ENCODE assay signal across 31 mouse cellular contexts in genomic region chr1:131516588-131516987, GRCm38 (mm10). TPM values are rescaled to one million over a fixed set of nuclear protein-coding genes. Genes with fewer than 3 reads are reported as not detected.
"Had no signal": no experiment of that assay in that cellular context is flagged by ENCODE, and none has a peak within 500 bp of the region (broad histone marks: within the 10 kb centered on the region; RNA-seq: fewer than 3 reads in every experiment).

No protein-coding gene starts in this region.

- H3K27me3 ChIP-seq: heart, embryonic 12.5 days; heart, embryonic 13.5 days; heart, embryonic 15.5 days; hindbrain, embryonic 12.5 days; hindbrain, embryonic 13.5 days; hindbrain, embryonic 15.5 days; intestine, embryonic 15.5 days; kidney, embryonic 15.5 days had no signal

- DNase-seq: heart, postnatal 10 days; heart, postnatal 14 days; heart, postnatal 36 days; heart, postnatal 4 days; kidney, adult 11 months; kidney, adult 18-20 months; kidney, adult 2 months; kidney, adult 8-10 months; kidney, adult 9 months; kidney, postnatal 10 days; kidney, postnatal 14 days; kidney, postnatal 25 days; kidney, postnatal 36 days; kidney, postnatal 4 days; layer of hippocampus, adult 9-11 months; layer of hippocampus, postnatal 36 days had no signal

- H3K36me3 ChIP-seq: heart, embryonic 10.5 days; heart, embryonic 12.5 days; heart, embryonic 13.5 days; heart, embryonic 15.5 days; hindbrain, embryonic 10.5 days; hindbrain, embryonic 12.5 days; hindbrain, embryonic 13.5 days; hindbrain, embryonic 15.5 days; intestine, embryonic 15.5 days; kidney, embryonic 15.5 days had no signal

- H3K27ac ChIP-seq: heart, embryonic 10.5 days; heart, embryonic 13.5 days; heart, embryonic 15.5 days; hindbrain, embryonic 10.5 days; hindbrain, embryonic 12.5 days; hindbrain, embryonic 13.5 days; hindbrain, embryonic 14.5 days; hindbrain, embryonic 15.5 days; hindbrain, postnatal 0 days; intestine, embryonic 15.5 days; kidney, embryonic 15.5 days; kidney, postnatal 0 days; layer of hippocampus, adult 2 months; left cerebral cortex, adult 2 months had no signal

- H3K9ac ChIP-seq: heart, embryonic 12.5 days; heart, embryonic 13.5 days; heart, embryonic 15.5 days; hindbrain, embryonic 12.5 days; hindbrain, embryonic 13.5 days; hindbrain, embryonic 14.5 days; hindbrain, embryonic 15.5 days; intestine, embryonic 15.5 days; kidney, embryonic 15.5 days had no signal

- H3K9me3 ChIP-seq: heart, embryonic 10.5 days; heart, embryonic 12.5 days; heart, embryonic 13.5 days; heart, embryonic 15.5 days; hindbrain, embryonic 10.5 days; hindbrain, embryonic 12.5 days; hindbrain, embryonic 13.5 days; hindbrain, embryonic 15.5 days; intestine, embryonic 15.5 days; kidney, embryonic 15.5 days had no signal

- H3K4me1 ChIP-seq: hindbrain, embryonic 12.5 days had no signal

- H3K4me3 ChIP-seq: heart, embryonic 10.5 days; heart, embryonic 12.5 days; heart, embryonic 13.5 days; heart, embryonic 15.5 days; hindbrain, embryonic 10.5 days; hindbrain, embryonic 12.5 days; hindbrain, embryonic 13.5 days; hindbrain, embryonic 15.5 days; intestine, embryonic 15.5 days; kidney, embryonic 15.5 days; layer of hippocampus, adult 2 months; left cerebral cortex, adult 2 months had no signal

RNA-seq across cellular contexts. Expression of gene Fam72a, which starts 11.1 kb away (rescaled TPM):
- total RNA-seq: hindbrain, postnatal 0 days had no signal
